Mouse (Mus musculus): ENCODE measurements around the gene D2hgdh. TPM values are rescaled to one million over a fixed set of nuclear protein-coding genes. Genes with fewer than 3 reads are reported as not detected.
"Not testable (repeated sequence)": the region's sequence is repeated elsewhere in the genome, so short reads cannot be mapped to it uniquely, and the experiment has no call there.

The D2hgdh gene
- polyA plus RNA-seq, 1 experiment: 16.7 TPM

DNA sequence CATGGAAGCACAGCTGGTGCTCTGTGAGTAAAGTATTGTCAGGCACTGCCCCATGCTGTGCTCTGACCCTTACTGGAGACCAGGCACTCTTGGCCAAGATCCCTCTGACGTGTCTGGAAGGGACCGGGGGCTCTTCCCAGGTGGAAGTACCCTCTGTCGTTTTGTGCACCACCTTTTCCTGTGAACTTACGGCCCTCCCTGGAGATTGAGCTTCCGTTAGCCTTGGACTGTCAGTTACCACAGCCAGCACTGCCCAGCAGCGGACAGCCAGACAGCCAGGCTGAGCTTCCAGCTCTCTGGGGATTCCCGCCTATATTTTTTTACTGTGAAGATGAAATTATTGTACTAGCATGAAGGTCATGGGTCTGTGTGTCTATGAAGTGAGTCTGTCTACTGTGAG, 6.0 kb upstream of the D2hgdh start:
- Histone ChIP-seq H3K4me3 (replicated peaks; ENCODE audit: insufficient read depth, low read depth, low read length) (no peak overlapping the region), H3K4me1 (ENCODE audit: control insufficient read depth, insufficient read depth, low read length) (no peaks in the 10 kb centered on the region), H3K27ac (ENCODE audit: insufficient read depth, low read length) (no peak overlapping the region), H3K27me3 (ENCODE audit: control insufficient read depth, insufficient read depth, low read length) (no peaks in the 10 kb centered on the region)
- DNase-seq: no peak
- TF ChIP-seq CTCF (IDR thresholded peaks at IDR 0.05; ENCODE audit: borderline replicate concordance, insufficient read depth, low read depth, low read length) (no peak), POLR2A (IDR thresholded peaks at IDR 0.05; ENCODE audit: borderline replicate concordance, insufficient read depth, low read length) (no peak)
- WGBS: 61% methylated on average over 7 of the region's 7 CpGs

DNA sequence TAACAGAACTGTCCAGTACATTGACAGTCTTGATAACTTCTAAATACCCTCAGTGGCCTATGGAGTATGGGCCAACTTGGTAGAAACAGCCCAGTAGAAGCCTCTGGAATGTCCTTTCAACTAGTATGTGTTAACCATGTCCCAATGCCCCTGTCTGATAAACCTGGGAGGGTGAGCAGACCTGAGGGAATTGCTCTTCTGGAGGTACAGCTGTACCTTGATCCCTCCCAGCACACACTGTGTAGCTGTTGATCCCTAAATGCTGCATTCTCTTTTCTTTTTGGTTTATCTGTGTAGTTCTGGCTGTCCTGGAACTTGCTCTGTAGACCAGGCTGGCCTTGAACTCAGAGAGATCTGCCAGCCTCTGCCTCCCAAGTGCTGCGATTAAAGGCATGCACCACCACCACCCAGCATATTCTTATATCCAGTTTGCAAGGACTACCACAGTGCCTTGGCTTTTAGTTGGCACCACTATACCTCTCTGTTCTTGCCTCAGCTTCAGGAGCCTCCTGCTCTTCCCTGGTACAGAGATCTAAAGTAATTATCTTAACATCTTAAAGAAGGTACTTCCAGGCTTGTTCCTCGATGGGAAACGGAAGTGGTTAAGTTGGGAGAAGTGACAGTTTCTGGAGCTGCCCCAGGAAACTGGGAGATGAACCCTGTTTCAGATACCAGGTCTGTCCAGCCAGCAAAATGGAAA, 763 bp upstream of the D2hgdh start:
- H3K4me1 ChIP-seq (ENCODE audit: control insufficient read depth, insufficient read depth, low read length): peaks cover 9% of the 10 kb centered on the region; the same call in 1 of the 2 replicates
- DNase-seq: no peak
- no peak for TF ChIP-seq POLR2A (IDR thresholded peaks at IDR 0.05; ENCODE audit: borderline replicate concordance, insufficient read depth, low read length)
- TF ChIP-seq CTCF (IDR thresholded peaks at IDR 0.05; ENCODE audit: borderline replicate concordance, insufficient read depth, low read depth, low read length): no peak
- no peak overlapping the region for H3K4me3 ChIP-seq (replicated peaks; ENCODE audit: insufficient read depth, low read depth, low read length)
- peak overlapping the region; percentile 82 for H3K27ac ChIP-seq (ENCODE audit: insufficient read depth, low read length)
- 65% methylated on average over 3 of the region's 3 CpGs for WGBS
- no peaks in the 10 kb centered on the region for H3K27me3 ChIP-seq (ENCODE audit: control insufficient read depth, insufficient read depth, low read length)

DNA sequence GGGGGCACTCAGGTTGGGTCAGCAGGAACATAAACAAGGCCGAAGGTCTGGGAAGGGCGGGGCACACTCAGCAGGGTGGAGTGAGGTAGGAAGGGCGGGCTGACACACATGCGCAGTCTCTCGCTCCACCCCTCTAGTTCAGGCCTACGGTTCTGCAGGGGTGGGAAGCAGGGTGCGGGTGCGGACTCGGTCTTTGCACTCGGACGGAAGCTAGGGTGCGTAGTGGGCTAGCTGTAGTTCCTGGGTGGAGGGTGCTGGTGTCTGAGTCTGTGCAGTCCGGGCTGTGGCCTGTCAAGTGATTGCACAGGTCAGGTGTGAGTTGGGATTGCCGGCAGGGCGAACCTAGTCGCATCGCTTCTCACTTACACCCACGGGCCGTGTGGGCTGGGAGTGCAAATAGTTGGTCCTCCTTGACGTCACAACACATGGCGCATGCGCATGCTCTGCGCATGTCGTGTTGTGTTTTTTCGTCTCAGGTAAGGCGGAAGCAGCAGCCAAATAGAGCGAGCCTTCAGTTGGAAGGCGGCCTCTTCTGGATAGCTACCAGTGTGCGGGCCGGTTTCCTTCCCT, 481 bp downstream of the D2hgdh start:
- WGBS: under 1% methylated on average over 30 of the region's 30 CpGs
- H3K4me3 ChIP-seq (replicated peaks; ENCODE audit: insufficient read depth, low read depth, low read length): peak overlapping the region; percentile 65
- DNase-seq: peak; percentile 98

DNA sequence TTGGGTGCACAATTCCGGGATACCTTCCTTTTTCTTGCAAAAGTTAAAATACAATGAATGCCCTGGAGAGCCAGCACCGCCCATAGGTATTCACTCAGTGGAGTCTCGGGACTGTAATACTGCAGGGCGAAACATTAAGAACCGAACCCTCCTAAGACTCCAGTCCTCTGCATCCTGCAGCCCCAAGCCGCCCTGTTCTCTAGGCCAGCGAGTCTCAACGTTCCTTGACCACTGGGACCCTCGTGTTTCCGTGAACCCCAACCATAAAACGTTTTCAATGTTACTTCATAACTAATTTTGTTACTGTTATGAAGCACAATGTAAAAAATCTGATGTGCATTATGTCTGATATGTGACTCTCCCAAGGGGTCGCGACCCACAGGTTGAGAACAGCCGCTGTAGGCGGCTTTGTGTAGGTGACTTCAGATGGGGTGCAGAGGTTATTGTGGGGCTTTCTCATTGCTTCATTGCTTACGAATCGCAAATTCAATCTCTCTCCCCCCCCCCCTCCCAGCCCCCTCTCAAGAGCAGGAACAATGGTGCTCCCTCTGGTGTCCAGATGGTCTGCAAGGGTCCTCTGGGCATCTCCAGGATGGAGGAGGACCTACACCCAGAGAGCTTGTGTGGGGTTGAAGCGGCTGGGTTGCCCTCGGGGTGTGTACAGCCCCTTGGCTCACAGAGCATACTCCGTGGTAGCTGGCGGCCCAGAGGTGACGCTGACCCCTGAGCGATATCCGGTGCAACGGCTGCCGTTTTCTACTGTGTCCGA, 1.2 kb downstream of the D2hgdh start:
- Histone ChIP-seq H3K4me1 (ENCODE audit: control insufficient read depth, insufficient read depth, low read length) (peaks cover 9% of the 10 kb centered on the region; the same call in 1 of the 2 replicates), H3K4me3 (replicated peaks; ENCODE audit: insufficient read depth, low read depth, low read length) (peak overlapping the region; percentile 65), H3K27me3 (ENCODE audit: control insufficient read depth, insufficient read depth, low read length) (no peaks in the 10 kb centered on the region), H3K27ac (ENCODE audit: insufficient read depth, low read length) (peak overlapping the region; percentile 63)
- peak; percentile 48 to 50 for DNase-seq
- WGBS: 32% methylated on average over 27 of the region's 27 CpGs
- TF ChIP-seq CTCF (IDR thresholded peaks at IDR 0.05; ENCODE audit: borderline replicate concordance, insufficient read depth, low read depth, low read length) (no peak), POLR2A (IDR thresholded peaks at IDR 0.05; ENCODE audit: borderline replicate concordance, insufficient read depth, low read length) (no peak)

More for the DNA sequence above, 481 bp downstream of the D2hgdh start:
- TF ChIP-seq POLR2A (IDR thresholded peaks at IDR 0.05; ENCODE audit: borderline replicate concordance, insufficient read depth, low read length) (peak; percentile 96), CTCF (IDR thresholded peaks at IDR 0.05; ENCODE audit: borderline replicate concordance, insufficient read depth, low read depth, low read length) (peak; percentile 17; the same call in 1 of the 2 replicates)
- H3K4me1 ChIP-seq (ENCODE audit: control insufficient read depth, insufficient read depth, low read length): peaks cover 9% of the 10 kb centered on the region; the same call in 1 of the 2 replicates
- peak overlapping the region; percentile 89 for H3K27ac ChIP-seq (ENCODE audit: insufficient read depth, low read length)
- H3K27me3 ChIP-seq (ENCODE audit: control insufficient read depth, insufficient read depth, low read length): no peaks in the 10 kb centered on the region

DNA sequence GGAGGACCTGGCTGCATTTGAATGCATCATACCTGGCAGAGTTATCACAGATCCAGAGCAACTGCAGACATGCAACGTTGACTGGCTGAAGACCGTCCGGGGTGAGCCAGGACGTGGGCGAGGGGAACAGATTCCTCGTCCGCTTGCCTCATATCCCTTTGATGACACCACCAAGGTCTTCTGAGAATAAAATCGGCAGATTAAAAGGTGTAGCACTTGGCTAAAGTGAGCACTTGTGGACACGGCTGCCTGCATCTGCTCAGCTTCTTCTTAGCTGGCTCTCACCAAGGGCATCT, 1.8 kb downstream of the D2hgdh start:
- no peak for TF ChIP-seq CTCF (IDR thresholded peaks at IDR 0.05; ENCODE audit: borderline replicate concordance, insufficient read depth, low read depth, low read length)
- no peak for TF ChIP-seq POLR2A (IDR thresholded peaks at IDR 0.05; ENCODE audit: borderline replicate concordance, insufficient read depth, low read length)
- 81% methylated on average over 9 of the region's 9 CpGs for WGBS
- H3K4me3 ChIP-seq (replicated peaks; ENCODE audit: insufficient read depth, low read depth, low read length): peak overlapping the region; percentile 13
- 0 out of 2 replicates have a peak overlapping the region, but pooled peaks have one; percentile 37 for H3K27ac ChIP-seq (ENCODE audit: insufficient read depth, low read length)
- no peaks in the 10 kb centered on the region for H3K27me3 ChIP-seq (ENCODE audit: control insufficient read depth, insufficient read depth, low read length)
- H3K4me1 ChIP-seq (ENCODE audit: control insufficient read depth, insufficient read depth, low read length): peaks cover 9% of the 10 kb centered on the region; the same call in 1 of the 2 replicates
- DNase-seq: no peak

DNA sequence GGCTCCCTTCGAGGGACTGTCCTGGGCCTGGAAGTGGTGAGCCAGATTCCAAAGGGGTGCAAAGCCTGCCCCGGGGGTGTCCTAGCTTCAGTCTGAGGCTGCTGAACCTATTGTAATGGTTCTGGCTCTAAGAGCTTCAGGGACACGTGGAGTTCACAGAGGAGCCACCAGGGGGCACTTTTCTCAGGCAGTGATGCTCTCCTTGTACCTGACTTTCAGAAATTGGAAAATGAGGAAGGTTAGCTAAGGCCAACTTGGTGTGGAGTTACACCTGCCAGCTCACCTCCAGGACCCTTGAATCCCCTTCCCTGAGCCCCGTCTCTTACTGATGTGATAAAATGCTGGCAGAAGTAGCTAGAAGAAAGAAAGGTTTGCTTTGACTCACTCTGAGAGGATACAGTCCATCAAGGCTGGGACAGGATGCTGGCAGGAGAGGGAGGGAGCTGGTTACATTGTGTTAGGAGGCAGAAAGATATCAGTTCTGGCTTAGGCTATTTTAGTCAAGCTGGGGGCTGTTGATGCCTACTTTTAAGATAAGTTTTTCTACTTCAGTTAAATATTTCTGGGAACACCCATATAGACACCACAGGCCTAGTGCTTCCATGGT, 8.1 kb downstream of the D2hgdh start:
- not testable (repeated sequence) for H3K27ac ChIP-seq (ENCODE audit: insufficient read depth, low read length); H3K4me1 ChIP-seq (ENCODE audit: control insufficient read depth, insufficient read depth, low read length); H3K4me3 ChIP-seq (replicated peaks; ENCODE audit: insufficient read depth, low read depth, low read length); H3K27me3 ChIP-seq (ENCODE audit: control insufficient read depth, insufficient read depth, low read length); DNase-seq
- peak; percentile 14; the same call in 1 of the 2 replicates for TF ChIP-seq CTCF (IDR thresholded peaks at IDR 0.05; ENCODE audit: borderline replicate concordance, insufficient read depth, low read depth, low read length)
- WGBS: 34% methylated on average over 4 of the region's 4 CpGs

DNA sequence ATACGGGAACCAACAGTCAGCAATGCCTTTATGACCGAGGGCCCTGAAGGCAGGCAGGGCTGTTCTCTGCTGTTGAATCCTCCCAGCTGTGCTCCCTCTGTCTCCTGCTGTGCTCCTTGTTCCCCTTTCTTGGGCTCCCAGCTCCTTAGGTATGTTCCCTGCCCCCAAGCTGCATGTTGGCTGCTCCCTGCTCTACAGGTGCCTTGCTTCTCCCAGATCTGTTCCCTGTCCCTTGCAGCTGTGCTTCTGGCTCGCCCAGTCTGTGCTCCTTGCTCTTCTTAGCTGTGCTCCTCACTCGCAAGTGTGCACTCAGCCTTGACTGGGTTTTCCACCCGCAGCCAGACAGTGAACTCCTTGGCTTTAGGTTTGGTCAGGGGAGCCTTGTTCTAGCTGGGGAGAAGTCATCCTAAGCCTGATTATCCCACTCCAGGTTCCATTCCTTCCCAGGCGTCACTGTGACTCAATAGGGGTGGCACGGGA, 10.0 kb downstream of the D2hgdh start:
- DNase-seq: no peak
- H3K4me1 ChIP-seq (ENCODE audit: control insufficient read depth, insufficient read depth, low read length): peaks cover 3% of the 10 kb centered on the region; the same call in 1 of the 2 replicates
- TF ChIP-seq CTCF (IDR thresholded peaks at IDR 0.05; ENCODE audit: borderline replicate concordance, insufficient read depth, low read depth, low read length): no peak
- no peak for TF ChIP-seq POLR2A (IDR thresholded peaks at IDR 0.05; ENCODE audit: borderline replicate concordance, insufficient read depth, low read length)
- H3K27ac ChIP-seq (ENCODE audit: insufficient read depth, low read length): no peak overlapping the region
- H3K4me3 ChIP-seq (replicated peaks; ENCODE audit: insufficient read depth, low read depth, low read length): no peak overlapping the region
- WGBS: 83% methylated on average over 7 of the region's 7 CpGs
- no peaks in the 10 kb centered on the region for H3K27me3 ChIP-seq (ENCODE audit: control insufficient read depth, insufficient read depth, low read length)

All from cerebellum, adult 2 months (tissue).